Mouse (Mus musculus) CH12F3 (cell line): ENCODE measurements around the gene Sbno2.
"Not testable (repeated sequence)": the region's sequence is repeated elsewhere in the genome, so short reads cannot be mapped to it uniquely, and the experiment has no call there.

Experiments used
- in situ Hi-C: fragments of 300-500 bp; cut with MboI; formaldehyde crosslinking; loops from 2 replicates; pipeline ENCODE4 v1.14.3; 2020; ENCODE audit warnings: low sequenced_read_pairs

Gene Sbno2

DNA sequence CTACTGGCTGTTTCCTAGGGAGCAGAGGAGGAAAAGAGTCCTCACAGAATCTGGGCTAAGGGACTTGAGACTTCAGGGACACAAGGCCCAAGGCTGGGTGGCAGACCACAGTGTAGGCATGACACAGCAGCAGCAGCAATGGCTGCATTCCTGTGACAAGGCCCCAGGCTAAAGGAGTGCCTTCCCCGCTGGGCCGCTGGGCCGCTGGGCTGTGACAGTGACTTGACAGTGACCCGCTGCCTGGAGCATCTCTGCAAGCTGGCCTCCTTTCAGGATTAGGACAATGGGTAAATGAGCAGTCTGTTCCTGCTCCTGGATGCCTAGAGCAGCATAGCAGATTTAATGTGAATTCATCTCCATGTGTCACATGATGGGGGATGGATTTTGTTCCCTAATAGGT is 61.3 kb downstream of the Sbno2 start:
- in situ Hi-C loops: no loop called here

DNA sequence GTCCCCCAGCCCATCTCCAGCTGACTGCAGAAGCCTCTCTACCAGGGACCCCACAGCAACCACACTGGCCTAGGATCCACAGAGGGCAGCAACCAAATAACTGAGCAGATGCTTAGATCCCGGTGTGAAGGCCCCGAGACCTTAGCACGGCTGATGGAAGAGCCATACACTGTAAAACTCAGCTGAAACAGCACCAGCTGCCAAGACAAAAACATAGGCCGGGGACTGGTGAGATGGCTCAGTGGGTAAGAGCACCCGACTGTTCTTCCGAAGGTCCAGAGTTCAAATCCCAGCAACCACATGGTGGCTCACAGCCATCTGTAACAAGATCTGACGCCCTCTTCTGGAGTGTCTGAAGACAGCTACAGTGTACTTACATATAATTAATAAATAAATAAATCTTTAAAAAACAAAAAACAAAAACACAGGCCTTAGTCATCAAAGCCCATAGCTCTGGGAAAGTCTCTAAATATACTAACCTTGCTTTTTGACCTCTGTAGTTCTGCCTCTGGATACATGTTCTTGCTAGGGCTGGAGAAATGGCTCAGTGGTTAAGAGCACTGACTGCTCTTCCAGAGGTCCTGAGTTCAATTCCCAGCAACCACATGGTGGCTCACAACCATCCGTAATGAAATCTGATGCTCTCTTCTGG is 63.8 kb downstream of the Sbno2 start:
- in situ Hi-C loops: not testable (repeated sequence)

DNA sequence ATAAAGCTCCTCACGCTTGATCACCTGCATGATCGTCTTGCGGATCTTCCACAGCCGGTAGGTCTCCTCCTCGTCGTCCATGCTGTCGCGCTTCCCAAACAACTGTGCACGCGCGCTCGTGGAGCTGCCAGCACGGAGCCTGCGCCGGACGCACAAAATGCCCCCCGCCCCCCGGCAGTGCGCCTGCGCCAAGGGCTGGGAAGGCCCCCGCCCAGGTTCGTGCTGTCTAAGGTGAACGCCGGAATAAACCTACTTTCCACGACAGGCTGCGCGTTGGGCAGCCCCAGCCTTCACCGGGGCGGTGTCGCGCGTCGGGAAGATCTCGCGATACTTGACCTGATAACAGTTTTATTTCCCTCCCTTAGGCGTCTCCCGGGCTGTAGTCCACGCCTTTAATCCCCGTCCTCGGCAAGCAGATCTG is 65.8 kb downstream of the Sbno2 start, which contains the start of gene Polr2e:
Gene Polr2e, minus strand, starts transcription at position 237 of the 421 bp plus-strand sequence.
- in situ Hi-C loops: no loop called here

DNA sequence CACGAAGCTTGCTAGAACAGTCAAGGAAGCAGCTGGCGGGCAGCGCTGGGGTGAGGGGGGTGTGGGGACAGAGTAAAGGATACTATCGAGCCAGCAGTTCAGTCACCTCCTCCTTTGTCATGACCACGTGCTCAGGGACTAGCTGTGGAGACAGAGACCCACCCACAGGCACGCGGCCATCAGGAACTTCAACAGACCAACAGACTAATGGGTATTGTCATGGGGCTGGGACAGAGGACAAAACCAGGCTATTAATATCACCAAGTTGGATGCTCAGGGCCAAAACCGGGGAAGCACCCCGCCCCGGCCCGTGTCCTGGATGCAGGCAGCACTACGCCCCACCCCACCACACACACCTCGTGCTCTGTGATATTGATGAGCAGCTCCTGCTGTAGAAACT is 68.5 kb downstream of the Sbno2 start:
- in situ Hi-C loops: no loop called here

DNA sequence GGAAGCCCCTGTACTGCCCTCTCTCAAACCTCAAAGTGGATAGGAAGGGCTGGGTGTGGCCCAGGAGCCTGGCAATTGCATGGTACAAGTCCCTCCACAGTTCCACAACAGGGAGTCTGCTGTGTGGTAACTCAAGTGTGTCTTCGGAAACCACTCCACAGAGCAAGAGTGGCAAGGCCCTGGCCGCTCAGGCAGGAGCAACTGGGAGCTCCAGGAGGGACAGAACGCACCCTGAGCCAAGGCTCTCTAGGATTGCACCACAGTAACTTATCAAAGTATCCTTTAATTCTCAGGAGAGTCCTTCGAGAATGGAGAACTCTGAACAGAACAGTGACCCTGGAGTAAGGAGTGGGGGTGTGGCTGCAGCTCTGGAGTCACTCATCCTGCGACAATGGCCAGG is 69.7 kb downstream of the Sbno2 start:
- in situ Hi-C loops: no loop called here

DNA sequence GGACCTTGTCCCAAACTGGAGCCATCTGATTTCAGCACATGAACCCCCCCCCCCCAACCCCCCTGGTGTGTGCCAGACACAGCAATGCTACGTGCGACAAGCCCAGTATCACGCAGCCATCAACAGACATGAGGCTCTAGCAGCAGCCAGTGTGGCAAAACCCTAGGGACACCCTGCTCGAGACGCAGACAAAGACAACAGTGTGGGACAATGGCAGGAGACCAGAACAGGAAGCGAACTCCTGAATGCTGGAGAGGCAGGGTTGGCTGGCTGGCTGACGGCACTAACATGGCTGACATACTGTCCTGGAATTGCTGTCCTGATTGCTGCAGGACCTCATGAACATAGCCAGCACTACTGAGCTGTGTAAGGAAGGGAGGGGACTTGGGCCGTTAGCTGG is 70.2 kb downstream of the Sbno2 start:
- in situ Hi-C loops: no loop called here

DNA sequence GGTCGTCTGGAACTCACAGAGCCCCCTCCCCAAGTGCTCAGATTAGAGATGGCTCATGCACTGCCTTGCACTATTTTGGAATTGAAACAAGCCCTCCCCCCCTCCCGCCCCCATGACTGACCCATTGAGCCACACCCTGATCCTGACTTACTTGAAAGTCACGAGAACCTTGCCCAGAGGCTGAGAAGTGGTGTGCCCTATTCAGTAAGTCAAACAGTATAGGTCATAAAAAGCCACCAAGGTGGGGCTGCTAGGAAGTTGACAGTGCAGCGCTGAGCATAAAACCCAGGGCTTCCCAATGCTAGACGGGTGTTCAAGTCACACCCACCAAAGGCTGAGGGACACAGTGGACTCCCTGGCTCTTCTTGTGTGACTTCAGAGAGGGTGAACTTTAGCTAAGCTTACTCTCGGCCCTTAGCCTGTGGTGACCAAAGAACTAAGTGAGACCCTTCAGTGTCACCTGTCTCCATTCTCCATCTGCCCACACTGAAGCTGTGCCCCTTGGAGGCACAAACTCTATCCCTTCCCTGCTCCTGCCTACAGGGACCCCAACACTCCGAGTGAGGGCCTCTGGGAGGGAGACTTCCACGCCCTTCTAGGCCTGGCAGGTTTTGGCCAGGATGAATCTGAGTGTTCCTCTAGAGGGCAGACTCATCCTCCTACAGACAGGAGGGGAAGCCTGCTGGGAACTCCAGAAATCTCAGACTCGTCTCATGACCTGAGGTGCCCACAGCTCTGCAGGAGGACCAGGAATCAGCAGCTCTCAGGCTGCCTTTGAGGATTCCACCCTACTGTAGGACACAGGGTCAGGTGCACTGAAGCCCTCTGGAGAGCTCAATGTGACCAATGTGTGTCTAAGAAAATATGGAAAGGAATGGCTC is 71.6 kb downstream of the Sbno2 start:
- in situ Hi-C loops: no loop called here

DNA sequence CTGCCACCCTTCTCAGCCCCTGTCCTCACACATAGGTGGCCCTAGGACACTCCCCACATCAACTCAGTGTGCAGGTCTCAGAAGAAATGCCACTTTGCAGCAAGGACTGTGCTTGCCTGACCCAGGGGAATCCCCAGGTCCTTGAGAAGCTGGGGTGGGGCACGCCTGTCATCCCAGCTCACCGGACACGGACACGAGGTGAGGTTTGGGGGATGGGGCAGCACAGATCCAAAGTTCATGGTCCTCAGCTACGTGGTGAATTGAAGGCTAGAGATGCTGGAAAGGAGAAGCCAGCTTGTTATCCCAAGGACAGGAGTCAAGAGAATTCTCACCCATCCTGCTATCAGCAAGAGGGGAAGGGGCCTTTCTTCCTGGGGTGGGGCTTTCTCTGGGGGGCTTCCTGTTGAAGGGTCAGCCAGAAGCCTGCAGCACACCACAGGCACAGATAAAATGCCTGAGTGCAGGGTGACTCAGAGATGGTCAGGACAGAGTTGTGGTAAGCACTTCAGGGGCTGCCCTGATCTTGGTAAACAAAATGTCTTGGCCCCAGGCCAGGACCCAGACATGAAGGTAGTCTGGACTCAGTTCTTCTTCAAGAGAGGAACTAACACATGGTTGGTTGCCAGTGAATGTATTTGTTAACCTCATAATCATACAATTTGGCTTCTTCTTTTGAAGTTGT is 72.4 kb downstream of the Sbno2 start:
- in situ Hi-C loops: no loop called here

DNA sequence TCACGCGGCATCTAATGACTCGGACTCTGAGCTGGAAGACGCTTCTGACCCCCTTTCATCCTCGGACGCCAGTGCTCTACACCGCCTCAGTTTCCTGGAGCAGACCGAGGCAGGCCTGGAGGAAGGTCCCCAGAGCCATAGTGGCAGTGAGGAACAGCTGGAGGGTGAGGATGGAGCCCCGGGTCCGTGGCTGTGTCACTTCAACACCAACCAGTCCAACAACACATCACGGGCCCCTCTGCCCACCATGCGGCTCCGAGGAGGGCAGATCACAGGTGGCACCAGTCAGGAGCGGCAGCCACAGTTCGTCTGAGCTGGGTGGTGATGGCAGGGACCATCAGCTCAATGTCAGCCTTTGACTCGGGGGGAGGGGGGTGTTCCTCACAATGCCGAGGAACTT is 74.6 kb downstream of the Sbno2 start:
- in situ Hi-C loops: no loop called here

DNA sequence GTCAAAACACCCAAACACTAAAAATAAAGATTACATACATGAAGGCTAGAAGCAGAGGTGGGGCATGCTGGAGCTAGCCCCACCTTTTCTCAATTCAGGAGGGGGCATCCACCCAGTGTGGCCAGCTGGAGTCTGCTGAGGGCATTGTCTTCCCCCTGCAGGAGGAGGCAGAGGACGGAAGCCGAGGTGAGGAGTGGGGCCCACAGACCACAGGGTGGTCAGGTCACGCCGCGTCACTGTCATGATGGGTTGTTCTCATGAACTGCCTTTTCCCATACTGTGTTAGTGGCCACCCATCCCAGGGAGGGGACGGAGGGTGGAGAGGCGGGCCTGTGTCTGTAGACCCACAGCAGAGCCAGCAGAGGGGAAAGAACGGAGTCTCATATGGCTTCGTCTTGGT is 75.2 kb downstream of the Sbno2 start:
- in situ Hi-C loops: no loop called here

DNA sequence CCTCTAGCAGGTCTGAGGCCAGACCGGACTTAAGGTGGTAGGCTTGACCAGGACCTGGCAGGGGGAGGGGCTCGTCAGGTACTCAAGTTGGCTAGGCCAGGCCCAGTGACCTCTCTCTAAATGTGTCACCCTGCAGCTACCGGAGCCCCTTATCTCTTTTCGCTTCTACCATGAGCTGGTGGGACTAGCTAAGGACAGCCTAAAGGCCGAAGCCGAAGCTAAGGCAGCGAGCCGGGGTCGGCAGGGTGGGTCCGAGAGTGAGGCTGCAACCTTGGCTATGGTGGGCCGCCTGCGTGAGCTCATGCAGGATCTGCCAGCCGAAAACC is 76.9 kb downstream of the Sbno2 start:
- in situ Hi-C loops: no loop called here

DNA sequence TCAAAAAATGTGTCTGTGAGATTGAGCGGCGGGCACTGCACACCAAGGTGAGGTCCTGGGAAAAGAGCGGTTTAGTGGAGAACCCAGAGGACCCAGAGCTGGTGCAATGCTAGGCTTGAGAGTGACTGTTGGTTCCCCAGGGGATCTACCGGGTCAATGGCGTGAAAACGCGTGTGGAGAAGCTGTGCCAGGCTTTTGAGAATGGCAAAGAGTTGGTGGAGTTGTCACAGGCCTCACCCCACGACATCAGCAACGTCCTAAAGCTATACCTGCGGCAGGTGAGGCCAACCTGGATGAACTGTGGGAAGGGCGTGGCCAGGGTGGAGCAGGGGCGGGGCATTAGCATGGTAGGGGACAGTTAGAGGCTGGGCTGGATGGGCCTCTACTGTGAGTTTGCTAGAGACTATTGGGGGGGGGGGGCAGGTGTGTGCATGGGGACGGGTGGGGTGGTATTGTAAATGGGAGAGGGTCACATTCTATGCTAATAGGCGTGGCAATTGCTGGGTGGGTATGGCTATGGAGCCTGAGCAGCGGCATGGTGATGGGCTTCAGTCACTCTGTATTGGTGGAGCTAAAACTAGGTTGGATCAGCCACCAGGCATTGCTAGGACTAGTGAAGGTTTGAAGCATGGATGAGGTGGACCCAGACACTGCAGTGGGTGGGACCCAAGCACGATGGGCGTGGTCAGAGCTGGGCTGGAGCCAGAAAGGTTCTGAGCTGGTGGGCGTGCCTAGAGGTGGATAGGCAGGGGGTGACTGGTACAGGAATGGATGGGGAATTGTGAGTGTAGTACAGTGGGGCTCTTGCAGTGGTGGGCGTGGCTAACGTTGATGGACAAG is 77.5 kb downstream of the Sbno2 start:
- in situ Hi-C loops: no loop called here

DNA sequence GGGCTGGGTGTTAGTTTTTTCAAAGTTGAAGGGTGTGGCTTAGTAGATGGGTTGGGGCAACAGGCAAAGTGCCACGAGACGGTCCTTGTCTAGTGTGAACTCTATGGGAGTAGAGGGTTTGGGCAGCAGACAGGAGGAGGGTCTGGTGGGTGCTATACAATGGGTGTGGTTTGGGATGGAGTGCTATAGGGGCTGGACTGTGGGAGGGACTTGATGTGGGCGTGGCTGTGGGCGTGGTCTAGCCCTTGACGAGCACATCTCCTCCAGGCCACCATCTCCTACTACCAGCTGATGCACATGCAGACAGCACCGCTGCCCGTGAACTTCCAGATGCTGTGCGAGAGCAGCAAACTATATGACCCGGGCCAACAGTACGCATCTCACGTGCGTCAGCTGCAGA is 79.5 kb downstream of the Sbno2 start:
- in situ Hi-C loops: no loop called here

DNA sequence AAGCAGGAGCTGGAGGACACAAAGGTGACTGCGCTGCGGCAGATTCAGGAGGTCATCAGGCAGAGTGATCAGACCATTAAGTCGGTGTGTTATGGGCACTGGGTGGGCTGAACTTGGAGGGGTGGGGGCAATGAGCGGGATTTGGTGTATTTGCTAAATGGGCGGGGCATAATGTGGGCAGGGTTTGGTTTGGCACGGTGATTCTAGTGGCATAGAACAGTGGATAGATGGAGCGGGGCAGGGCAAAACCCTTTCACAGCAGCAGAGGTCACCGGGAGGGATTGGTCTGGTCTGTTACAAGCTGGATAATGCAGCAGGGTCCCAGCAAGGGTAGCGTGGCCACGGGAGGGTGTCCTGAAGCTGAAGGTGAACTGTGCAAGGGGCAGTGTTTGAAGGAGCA is 79.9 kb downstream of the Sbno2 start:
- in situ Hi-C loops: no loop called here

DNA sequence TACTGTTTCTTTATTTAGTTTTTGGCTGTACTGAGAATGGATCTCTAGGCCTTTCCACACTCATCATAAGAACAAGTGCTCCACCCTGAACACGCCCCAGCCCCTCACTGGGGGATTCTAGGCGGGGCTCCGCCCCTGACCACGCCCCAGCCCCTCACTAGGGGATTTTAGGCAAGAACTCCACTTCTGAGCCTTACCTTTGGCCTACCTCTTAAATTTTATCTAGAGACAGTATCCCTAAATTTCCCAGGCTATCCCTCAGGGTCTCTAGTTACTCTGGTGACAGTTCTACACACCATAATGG is 80.4 kb downstream of the Sbno2 start:
- in situ Hi-C loops: no loop called here

DNA sequence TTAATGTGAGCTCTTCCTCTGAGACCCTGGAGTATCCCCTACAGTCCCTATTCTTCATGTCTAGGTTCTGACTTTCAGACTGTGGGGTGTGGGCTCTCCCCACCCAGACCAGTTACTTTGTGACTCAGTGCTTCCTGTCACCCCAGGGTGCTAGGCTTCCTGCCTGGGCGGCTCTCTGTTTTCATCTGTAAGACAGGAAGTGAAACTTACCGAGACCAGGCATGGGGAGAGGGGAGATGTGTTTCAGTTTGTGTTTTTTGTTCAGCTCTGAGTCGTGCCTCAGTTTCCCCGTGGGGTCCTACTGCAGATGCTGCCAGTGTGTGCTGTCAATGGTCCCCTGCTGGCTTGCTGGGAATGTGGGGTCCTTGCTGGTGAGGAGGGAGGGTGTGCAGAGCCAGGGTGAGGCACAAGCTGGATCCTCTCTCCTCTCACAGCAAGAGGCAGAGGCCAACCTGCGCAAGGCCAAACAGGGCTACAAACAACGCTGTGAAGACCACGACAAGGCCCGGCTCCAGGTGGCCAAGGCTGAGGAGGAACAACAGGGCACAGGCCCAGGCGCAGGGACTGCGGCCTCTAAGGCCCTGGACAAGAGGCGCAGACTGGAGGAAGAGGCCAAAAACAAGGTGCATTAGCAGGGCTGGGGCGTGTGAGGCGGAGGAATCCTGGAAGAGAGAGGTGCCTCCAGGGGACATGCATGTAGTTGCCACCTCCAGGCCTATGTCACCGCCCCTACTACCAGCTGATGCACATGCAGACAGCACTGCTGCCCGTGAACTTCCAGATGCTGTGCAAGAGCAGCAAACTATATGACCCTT is 80.9 kb downstream of the Sbno2 start:
- in situ Hi-C loops: no loop called here

DNA sequence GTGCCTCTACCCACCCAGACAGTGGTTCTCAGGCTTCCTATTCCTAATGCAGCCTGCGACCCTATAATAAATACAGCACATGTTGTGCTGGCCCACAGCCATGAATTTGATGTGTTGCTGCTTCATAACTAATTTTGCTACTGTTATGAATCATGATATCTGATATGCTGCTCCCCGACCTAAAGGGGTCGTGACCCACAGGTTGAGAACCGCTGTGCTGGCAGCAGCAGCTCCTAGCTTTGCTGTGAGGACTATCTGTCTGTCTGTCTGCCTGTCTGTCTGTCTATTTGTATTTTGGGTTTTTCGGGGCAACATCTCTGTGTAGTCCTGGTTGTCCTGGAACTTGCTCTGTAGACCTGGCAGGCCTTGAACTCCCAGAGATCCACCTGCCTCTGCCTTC is 81.6 kb downstream of the Sbno2 start:
- in situ Hi-C loops: no loop called here

DNA sequence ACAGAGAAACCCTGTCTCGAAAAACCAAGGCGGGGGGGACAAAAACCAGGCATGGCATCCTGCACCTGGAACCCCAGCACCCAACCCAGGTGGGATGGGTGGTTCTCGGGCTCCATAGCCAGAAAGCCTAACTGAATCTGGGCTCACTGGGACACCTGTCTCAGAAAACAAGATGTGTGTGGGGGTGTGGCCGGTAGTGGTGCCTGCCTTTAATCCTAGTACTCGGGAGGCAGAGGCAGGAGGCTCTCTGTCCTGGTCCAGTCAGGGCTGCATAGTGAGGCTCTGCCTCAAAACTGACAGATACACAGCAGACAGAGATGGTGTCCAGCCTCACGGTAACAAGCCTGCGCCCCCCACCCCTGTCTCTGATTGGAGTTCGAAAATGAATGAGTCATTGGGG is 82.6 kb downstream of the Sbno2 start:
- in situ Hi-C loops: no loop called here

DNA sequence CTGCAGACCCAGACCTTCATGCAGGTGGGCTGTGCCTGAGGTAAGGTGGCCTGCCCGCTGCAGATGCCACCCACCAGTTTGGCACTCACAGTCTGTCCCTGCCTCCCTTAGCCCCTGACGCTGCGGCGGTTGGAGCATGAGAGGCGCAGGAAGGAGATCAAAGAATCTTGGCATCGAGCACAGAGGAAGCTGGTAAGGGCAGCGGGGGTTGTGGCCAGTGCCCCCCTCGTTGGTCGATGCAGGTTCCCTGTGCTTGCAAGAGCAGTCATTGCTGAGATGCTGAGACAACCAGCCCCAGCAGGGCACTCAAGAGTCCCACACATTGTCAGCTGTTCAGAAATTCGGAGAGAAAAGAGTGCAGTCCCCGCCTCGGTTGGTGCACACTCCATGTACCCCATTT is 83.2 kb downstream of the Sbno2 start:
- in situ Hi-C loops: no loop called here

DNA sequence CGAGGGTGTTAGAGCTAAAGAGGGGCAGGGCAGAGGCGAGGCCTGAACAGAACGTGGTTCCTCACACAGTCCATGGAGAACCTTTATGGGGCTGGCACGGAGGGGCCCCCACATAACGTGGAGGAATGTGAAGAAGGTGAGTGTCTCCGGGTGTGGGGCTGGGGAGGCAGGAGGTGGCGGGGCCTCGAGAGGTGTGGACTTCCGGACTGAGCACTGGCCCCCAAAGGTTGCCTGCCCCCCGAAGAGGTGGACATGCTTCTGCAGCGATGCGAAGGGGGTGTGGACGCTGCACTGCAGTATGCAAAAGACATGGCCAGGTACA is 84.1 kb downstream of the Sbno2 start:
- in situ Hi-C loops: no loop called here
